Mouse (Mus musculus) kidney, adult 2 months (tissue): ENCODE measurements around the gene Exosc10.

Experiments
- CTCF ChIP-seq: fragments of 200-500 bp; conservative IDR thresholded peaks from 2 replicates; pipeline ENCODE4 v1.5.1; 2011; ENCODE audit warnings: low read depth, mild to moderate bottlenecking, control low read depth, low read length, moderate library complexity, mixed read lengths; ENCODE audit not compliant: insufficient read depth, insufficient read length
- POLR2A ChIP-seq: fragments of 200-500 bp; IDR thresholded peaks from one replicate; pipeline ENCODE4 v1.6.1; 2011; ENCODE audit warnings: low read depth, low read length, control low read depth

GRCm38 (mm10) chr4:148591637-148592380 lies 33.6 kb downstream of the Exosc10 start:
- no peak for TF ChIP-seq POLR2A
- no peak for TF ChIP-seq CTCF
